Mouse (Mus musculus) megakaryocyte-erythroid progenitor cell, adult 5-6 weeks (primary cell): ENCODE measurements around the gene Kctd3. TPM values are rescaled to one million over a fixed set of nuclear protein-coding genes. Genes with fewer than 3 reads are reported as not detected.

Experiments used
- ATAC-seq: replicated peaks from 2 replicates; pipeline ENCODE4 v1.8.0; 2016; ENCODE audit warnings: mild to moderate bottlenecking, inconsistent platforms; ENCODE audit not compliant: severe bottlenecking, poor library complexity, low FRiP score, low TSS enrichment
- total RNA-seq, 2 experiments: library from RNA; stranded (forward) in 1 of 2; stranded (reverse) in 1 of 2; fragments of 200-1000, 215-1000 nt in 1 of 2; fragments of >200 nt in 1 of 2; fragmentation: Nextera tagmentation in 1 of 2; gene quantifications; 2 replicates each; pipeline ENCODE4 v1.2.3; 2014 to 2017

Kctd3 gene
- total RNA-seq, 2 experiments from 2014 or later = 25.1 to 37.2 TPM

DNA sequence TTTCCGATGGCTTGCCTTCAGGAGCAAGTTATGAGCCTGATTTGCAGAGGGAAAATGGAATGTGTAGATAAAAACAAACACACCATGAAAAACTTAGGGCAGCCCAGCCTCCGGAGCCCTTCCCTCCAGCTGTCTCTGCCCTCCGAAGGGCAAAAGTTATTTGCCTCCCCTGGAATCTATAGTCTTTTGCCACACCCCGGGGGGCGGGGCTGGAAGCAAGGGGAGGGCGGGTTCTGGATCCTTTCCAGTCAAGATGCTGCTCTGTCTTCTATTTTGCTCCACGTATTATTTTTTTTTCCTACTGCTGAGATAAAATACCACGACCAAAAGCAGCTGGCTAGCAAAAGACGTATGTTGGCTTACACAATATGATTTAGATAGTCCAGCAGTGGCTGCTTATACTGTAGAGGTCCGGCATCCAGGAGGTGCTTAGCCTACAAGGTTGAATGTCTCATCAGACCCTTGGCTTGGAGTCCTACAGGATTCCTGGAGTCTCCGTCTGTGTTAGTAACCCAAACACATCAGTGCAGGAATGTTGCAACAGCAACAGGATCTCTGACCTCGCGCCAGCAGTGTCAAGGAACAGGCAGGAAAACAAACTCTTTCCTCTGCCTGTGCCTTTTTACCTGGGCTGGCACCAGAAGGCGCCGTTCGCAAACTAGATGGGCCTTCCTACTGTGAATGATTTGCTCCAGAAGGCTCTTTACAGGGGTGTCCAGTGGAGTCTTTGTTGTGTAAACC is 5.4 kb upstream of the Kctd3 start:
- peak; percentile 83 for ATAC-seq

DNA sequence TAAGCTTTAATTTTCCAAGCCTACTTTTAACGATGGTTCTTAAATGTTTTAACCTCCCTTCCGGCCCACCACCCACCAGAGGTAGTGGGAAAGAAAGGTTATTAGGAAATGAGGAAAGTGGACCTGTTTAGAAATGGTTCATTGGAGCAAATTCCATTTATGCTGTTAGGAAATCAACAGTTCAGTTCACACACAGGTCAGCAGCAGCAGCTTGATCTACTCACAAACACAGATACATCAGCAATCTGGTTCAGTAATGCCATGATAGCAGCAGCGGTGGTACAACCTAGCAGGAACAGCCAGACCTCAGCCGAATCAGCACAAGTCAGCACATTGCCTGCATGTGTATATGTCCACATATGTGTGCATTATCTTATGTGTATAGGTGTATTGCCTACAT is 3.0 kb upstream of the Kctd3 start:
- no peak for ATAC-seq

GRCm38 (mm10) chr1:189007980-189008324 is 311 bp upstream of the Kctd3 start:
- ATAC-seq = peak; percentile 64

DNA sequence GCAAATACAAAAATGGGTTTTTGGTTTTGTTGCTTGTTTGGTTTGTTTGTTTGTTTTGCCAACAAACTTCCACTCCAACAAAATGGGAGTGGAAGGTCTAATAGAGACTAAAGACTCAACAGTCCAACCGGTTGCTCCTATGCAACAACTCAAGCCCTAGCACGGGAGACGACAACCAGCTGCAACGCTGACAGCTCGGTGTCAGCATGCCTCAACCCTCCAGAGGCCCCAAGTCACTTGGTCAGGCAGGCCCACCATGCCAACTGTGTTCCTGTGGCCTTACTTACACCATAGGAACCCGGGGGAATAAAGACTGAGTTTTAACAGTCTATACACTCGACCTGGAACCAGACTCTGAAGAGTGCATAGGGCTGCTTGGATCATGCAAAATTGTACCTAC is 815 bp downstream of the Kctd3 start:
- ATAC-seq = peak; percentile 22

GRCm38 (mm10) chr1:189006267-189006666 is 1.4 kb downstream of the Kctd3 start:
- no peak for ATAC-seq

GRCm38 (mm10) chr1:189004774-189005173 is 2.9 kb downstream of the Kctd3 start:
- ATAC-seq = no peak

DNA sequence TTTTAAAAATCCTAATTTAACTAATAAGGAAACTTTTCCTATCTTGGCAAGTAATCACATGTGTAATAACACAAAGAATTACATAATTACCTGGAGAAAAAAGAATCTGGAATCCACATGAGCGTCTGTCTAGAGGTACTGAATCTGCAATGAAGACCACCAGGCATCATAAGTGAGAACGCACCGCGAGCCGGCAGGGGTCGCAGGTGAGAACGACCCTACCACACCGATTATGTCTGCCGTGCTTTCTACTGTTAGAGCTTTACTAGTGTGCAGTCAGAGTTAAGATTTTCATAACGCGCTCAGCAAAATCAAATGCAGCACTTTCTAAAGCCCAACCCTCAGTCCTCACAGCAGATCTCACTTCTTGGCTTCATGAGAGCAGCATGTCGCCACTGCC is 5.8 kb downstream of the Kctd3 start:
- ATAC-seq = no peak

DNA sequence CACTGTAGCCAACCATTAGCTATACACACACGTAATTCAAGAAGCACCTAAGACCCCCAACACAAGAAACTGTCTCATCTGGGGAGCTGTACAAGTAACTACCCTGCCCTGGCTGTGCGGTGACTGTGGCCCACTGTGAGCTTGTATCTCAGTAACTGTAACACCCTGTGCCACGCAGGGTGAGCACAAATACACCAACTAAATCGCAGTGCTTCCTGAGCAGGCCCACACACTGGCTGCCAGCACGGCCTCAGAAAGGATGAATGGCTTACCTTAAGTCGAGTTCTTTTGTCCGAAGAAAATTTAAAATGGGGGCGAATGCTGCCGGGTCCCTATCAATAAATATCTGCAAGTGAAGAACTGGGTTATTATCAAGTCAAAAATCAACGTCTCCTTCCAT is 7.7 kb downstream of the Kctd3 start:
- ATAC-seq = no peak

DNA sequence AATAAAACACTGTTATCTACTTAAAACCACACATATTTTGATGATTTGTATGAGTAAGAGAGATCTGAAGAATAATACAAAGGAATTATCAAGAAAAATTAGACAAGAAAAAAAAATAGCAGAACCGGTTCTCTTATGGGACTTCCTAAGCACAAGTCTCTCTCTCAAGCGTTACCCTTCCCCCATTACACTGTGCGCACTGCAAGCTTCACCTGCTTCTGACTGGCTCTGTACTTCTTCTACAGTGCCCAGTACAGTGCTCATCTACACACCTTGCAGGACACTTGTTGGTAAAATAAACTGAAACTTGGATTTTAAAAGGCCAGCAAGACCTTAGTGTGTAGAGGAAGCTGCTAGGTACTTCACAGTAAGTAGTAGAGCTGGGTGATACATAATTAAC is 9.7 kb downstream of the Kctd3 start:
- ATAC-seq = no peak

- ATAC-seq = peak; percentile 82
These were observed 14.4 kb downstream of the Kctd3 start for GRCm38 (mm10) chr1:188993218-188993617.

DNA sequence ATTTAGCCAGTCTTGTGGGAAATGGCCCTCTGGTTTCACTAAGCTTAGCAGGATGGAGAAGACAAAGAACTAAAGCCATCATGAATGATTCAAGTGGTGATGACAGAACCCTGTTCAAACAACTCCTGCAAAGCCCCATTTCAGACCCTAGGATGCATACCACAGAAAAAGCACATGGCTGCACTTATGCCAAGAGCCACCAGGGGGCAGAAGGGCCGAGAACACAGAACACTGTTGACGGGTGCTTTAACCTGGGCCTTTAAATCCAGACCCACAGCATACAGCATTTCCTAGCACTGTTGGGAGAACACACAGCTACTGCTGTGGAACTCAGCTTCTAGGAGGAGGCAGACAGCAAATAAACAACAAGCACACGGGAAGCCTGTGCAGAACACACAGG is 27.6 kb downstream of the Kctd3 start:
- ATAC-seq = peak; percentile 94

DNA sequence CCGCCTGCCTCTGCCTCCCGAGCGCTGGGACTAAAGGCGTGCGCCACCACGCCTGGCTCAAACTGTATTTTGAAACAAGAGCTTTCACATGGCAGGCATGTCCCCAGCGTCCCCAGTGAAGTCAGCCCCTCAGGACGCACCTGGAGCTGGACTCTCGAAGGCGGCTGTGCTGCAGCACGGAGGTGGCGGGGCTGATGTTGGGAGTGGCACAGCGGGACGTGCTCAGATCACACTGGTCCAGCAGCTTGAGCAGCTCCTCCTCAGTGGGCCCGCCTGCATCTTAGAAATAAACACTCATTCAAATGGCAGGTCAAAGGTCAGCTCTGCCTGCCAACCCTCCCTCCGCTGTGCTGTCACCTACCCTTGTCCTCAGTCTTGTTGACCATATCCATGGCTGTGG is 33.7 kb downstream of the Kctd3 start:
- no peak for ATAC-seq

GRCm38 (mm10) chr1:188973078-188973477 is 34.6 kb downstream of the Kctd3 start:
- ATAC-seq = peak; percentile 90

DNA sequence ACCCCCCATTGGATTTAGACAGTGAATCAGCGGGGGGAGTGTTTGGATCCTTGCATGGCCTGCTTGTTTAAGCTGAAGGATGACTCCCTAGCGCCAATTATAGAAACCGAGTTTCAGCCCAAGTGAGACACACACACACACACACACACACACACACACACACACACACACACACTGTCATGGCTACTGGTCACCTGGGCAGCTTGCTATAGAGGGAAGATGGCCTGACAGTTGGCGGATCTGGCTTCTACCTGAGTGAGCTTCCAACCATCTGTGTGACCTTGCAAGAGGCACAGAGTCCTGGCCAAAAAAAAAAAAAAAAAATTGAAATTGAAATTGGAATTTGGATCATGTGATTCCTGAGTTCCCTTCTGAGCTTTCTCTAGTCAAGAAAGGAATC is 55.1 kb downstream of the Kctd3 start:
- ATAC-seq = no peak

DNA sequence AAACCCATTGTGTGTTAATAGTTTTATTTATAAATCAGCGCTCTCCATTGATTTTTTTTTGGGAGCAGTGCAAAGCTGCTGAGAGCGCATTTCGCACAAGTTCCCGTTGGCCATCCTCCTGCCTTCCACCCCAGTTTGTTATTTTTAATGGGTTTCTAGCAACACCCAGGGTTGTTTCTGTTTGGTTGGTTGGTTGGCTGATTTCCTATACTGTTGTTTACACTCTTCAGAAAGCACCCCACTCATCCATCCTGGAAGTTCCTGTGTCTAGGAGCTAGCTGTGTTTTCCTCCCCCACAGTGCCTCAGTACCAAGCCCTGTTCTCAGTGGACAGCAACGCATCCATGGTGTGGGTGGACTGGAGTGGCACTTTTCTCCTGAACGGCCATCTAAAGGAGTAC is 56.5 kb downstream of the Kctd3 start:
- ATAC-seq = no peak

GRCm38 (mm10) chr1:188948276-188948675 is 59.4 kb downstream of the Kctd3 start:
- no peak for ATAC-seq

DNA sequence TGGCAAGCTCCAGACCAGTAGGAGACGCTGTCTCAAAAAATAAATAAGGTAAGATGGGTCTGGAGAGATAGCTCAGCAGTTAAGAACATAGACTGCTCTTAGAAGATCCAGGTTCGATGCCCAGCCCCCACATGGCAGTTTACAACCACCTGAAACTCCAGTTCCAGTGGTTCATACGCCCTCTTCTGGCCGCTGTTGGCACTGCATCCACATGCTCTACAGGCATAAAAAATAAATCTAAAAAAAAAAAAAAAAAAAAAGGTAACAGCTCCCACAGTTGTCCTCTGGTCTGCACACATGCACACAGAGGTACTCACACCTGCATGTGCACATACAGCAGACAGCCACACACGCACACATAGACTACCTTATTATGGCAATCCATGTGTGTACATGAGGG is 59.8 kb downstream of the Kctd3 start:
- ATAC-seq = peak; percentile 41

- no peak for ATAC-seq
These were observed 60.8 kb downstream of the Kctd3 start for GRCm38 (mm10) chr1:188946849-188947248.

DNA sequence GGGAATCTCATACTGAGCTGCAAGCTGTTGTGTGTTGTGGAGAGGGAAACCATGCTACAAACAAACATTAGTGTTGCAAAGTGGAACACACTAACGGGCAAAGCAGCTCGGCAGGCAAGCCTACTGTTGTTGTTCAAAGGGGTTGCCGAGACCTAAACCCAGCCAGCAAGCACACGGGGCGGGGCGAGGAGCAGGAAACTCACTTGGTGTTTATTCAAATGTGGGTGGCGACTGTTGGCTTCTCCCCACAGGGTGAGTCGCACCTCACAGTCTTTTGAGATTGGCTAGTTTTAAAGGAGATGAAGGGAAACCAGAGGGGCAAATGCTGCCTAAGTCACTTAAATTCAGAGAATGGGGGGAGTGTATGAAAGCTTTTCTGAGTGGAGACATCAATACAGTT is 62.3 kb downstream of the Kctd3 start:
- ATAC-seq = no peak

DNA sequence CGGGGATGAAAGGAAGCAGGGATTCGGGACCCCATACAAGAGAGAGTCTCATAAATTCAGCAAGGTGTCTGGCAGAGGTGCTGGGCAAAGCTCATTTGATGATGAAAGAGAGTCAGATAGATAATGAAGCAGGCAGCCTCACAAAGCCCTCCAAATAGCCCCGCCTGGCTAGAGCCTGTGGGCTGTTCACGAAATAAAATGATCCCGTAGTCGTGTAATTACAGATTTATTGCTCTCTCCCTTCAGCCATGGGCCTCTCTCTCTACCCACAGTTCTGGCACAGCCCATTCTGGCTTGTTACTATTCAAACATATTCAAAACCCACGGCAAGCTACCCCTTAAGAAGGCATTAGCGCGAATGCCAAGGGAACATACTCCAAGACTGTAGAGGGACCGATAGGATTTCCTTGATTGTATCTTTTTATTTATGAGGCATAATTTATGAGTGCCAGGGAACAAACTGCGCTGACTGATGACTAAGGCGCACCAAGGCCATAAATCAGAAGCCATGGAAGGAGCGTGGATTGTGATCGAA is 70.3 kb downstream of the Kctd3 start:
- no peak for ATAC-seq
